Mouse (Mus musculus) fat pad, adult 2 months (tissue): ENCODE measurements around the gene Dennd1a.

ENCODE experiments used
- DNase-seq: peaks from one replicate; pipeline ENCODE4 v3.0.0-alpha.2; 2011; ENCODE audit warnings: low read depth, low spot score; ENCODE audit errors: extremely low read depth

Dennd1a gene

GRCm38 (mm10) chr2:38125671-38126382 lies 161.4 kb downstream of the Dennd1a start:
- DNase-seq = no peak

GRCm38 (mm10) chr2:38124727-38125126 lies 162.5 kb downstream of the Dennd1a start:
- DNase-seq = no peak

- no peak for DNase-seq
Observed at GRCm38 (mm10) chr2:38115000-38115399, 172.2 kb downstream of the Dennd1a start.

GRCm38 (mm10) chr2:38111655-38112351 lies 175.4 kb downstream of the Dennd1a start:
- DNase-seq = no peak

DNA sequence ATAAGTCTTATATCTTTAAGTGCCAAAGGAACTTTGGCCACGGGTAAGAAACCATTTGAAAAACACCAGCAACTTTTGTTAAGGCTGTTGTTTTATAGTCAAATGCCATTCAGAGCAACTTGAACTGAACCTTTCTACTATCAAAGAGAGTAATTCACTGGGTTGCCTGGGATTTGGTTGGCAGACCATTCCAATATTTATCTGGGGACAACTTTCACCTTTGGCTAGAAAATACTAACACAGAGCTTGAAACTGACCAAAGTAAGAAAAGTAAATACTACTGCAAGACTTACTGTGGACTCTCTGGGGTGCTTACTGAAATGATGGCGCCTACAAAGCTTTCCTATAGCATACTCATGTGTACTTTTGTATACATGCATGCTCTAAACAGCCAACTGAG lies 178.6 kb downstream of the Dennd1a start:
- DNase-seq = no peak

DNA sequence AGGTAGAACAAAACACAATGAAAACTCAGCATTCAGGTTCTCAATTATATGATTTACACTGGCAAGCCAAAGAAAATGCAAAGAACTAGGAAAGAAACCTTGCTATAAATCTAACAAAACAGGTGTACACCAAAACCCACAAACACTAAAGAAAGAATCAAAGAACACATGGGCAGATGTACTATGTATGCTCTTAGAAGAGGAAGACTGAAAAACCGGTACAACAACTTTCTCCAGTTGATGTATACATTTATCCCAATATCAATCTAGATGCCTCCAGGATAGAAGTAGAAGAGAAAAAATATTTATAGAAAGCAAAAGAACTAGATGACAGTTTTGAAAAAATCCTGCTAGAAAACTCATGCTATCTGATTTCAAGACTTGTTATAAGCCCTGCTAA lies 184.5 kb downstream of the Dennd1a start:
- DNase-seq = no peak

- DNase-seq = no peak
Observed at GRCm38 (mm10) chr2:38100289-38100688, 186.9 kb downstream of the Dennd1a start.

DNA sequence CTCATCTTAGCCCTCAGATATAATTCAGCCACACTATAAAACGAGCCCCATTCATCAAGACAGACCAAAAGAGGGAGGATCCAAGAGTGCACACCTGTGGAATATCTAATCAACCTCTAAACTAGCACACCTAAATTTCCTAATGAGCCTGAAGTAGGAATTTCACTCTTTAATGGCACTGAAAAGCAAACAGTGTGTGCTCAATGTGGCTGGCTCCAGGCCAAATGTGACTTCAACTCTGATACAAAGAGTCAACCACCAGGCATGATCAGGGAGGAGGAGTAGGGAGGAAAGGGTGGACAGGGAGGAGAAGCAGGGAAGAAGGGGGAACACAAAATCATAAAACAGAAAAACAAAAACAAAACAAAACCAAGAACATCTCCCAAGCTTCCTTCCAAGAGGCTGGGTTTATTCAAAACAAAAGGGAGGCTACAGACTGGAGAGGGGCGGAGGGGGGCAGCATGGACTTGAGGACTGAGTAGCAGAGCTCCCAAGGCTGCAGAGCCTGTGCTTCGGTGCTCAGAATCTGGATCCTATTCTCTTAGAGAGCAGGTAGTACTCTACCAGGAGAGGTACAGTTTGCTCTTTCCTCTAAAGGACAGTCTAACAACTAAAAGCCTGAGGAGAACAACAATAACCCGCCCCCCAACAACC lies 187.9 kb downstream of the Dennd1a start:
- no peak for DNase-seq

GRCm38 (mm10) chr2:38097469-38097868 lies 189.7 kb downstream of the Dennd1a start:
- DNase-seq = no peak

GRCm38 (mm10) chr2:38096328-38096727 lies 190.9 kb downstream of the Dennd1a start:
- no peak for DNase-seq

- DNase-seq = no peak
Observed at GRCm38 (mm10) chr2:38094380-38095163, 192.6 kb downstream of the Dennd1a start.

- no peak for DNase-seq
Observed at GRCm38 (mm10) chr2:38093968-38094367, 193.2 kb downstream of the Dennd1a start.

DNA sequence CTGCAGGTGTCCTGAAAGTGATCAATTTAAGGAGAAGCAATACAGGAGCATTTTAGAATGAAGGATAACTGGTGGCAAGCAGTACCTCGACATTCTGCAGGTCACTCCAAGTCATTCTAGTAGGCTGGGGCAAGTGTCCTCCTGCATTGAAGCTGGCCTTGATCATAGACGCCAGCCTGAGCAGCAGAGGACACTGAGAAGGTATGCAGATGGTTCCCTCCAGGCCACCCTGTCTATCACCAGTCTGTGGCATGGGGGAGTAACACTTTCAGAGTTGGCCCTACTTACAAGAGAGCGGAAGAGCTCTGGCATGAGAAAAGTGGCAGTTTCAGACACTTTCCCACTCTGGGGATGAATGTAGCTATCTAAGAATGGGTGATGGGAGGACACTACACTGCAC lies 193.9 kb downstream of the Dennd1a start:
- DNase-seq = no peak

GRCm38 (mm10) chr2:38088346-38088745 lies 198.8 kb downstream of the Dennd1a start:
- no peak for DNase-seq

GRCm38 (mm10) chr2:38085058-38085457 lies 202.1 kb downstream of the Dennd1a start:
- DNase-seq = no peak

GRCm38 (mm10) chr2:38083251-38083650 lies 203.9 kb downstream of the Dennd1a start:
- DNase-seq = no peak

GRCm38 (mm10) chr2:38074495-38074894 lies 212.7 kb downstream of the Dennd1a start:
- DNase-seq = no peak

DNA sequence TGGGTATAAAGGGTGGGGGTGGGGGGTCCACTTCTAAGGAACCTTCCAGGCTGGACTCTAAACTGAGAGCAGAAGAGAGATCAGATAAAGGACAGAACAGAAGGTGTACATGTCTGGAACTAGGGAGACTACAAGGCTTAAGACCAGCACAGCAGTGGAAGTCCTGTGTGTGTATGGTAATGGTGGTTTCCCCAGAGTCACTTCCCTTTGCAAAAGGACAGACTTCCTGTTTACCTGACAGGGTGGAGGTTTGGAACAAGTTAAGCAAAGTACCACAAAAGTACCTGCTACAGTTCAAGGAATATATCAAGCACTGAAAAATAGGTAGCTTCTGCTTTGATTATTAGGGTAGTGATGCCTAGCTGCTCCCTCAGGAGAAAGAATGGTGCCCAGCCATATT lies 215.1 kb downstream of the Dennd1a start:
- DNase-seq = no peak

DNA sequence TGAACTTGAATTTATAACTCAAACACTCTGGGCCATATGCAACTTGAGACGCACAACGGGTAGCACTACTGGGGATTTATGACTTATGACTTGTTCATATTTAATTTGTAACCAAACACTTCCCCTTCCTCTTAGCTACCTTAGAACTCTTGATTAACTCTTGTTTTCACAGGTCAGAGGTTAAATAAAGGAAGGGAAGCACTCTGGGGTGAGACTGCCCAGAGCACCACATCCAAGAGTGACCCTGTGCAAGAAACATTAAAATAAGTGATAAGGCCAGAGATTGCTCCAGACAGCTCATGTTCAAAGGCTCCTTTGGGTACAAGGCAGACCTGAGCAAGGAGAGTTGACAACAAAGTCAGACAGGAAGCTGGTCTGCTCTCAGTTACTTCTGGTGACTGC lies 219.0 kb downstream of the Dennd1a start:
- DNase-seq = no peak

DNA sequence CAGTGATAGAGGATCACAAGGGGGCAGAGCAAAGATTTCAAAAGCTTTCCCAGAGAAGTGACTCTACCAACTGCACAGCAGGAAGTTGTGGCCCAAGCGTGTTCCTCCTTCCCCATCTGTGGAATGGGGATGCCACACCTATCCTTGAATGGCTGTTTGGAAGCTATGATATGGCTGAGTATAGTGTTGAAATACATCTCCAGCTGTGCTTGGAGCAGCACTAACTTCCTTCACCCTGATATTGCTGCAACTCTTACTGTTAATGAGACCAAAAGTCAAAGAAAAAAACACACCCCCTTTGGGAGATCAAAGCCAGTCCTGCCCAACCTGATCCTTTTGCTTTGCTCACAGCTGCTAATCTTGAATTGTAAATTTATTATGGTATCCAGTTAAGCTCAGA lies 221.3 kb downstream of the Dennd1a start:
- no peak for DNase-seq

- no peak for DNase-seq
Observed at GRCm38 (mm10) chr2:38064266-38064665, 222.9 kb downstream of the Dennd1a start.
